Mouse (Mus musculus) bone marrow macrophage, adult 2 months (primary cell): Measurements from ENCODE around the gene Med13.

Experiments
- CTCF ChIP-seq: IDR thresholded peaks from 2 replicates; pipeline ENCODE4 v1.5.1; 2012; ENCODE audit warnings: low read depth, mild to moderate bottlenecking, low read length, moderate library complexity
- POLR2A ChIP-seq: IDR thresholded peaks from 2 replicates; pipeline ENCODE4 v1.6.1; 2012; ENCODE audit warnings: mild to moderate bottlenecking, low read depth, low read length, borderline replicate concordance

DNA sequence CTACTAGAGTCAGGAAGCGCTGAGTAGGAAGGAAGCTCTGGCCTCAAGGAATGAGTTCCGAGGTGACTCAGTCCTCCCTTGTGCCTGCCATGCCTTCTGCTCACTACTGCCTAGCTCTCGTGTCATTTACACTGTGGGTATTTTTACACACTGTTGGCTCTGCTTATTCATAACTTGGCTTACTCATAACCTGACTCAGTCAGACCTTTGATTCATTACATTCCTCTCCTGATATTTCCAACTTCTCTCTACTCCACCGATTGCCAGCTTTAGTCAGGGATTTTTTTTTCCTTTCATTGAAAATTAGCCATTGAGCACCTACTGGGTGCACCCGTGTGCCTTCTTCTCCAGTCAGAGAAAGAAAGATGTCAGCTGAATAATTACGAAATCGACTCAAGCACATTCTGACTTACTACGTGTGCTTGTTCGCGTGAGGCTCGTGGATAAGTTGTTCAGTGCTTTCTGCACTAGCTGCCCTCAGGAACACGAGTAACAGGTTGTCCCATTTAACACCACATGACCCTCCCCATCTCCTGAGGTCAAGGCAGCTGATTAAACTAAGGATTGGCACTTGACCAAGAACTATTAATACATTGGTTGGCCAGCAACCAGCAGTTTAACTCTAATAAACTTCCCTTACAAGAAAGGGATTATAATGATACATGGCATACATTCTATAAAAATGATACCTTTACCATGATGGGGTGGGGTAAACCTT lies 23.3 kb upstream of the Med13 start:
- no peak for TF ChIP-seq CTCF
- no peak for TF ChIP-seq POLR2A
